Mouse (Mus musculus) layer of hippocampus, postnatal 25 days (tissue): ENCODE results near the gene Ramp3. TPM values are rescaled to one million over a fixed set of nuclear protein-coding genes. Genes with fewer than 3 reads are reported as not detected.

ENCODE experiments used
- DNase-seq, 2 experiments: peaks; one replicate each; pipeline ENCODE4 v3.0.0; 2022; ENCODE audit warnings: mixed read lengths in 2 of 2, low spot score in 1 of 2; ENCODE audit errors: extremely low spot score in 1 of 2
- total RNA-seq, 2 experiments: library from RNA; stranded (reverse); gene quantifications; 2 replicates each; pipeline ENCODE4 v1.2.3; 2021

The Ramp3 gene
- total RNA-seq, 2 experiments from 2014 or later, result 4.7 to 7.4 TPM

- no peak for DNase-seq
These were observed 62.4 kb downstream of the Ramp3 start for GRCm38 (mm10) chr11:6720746-6721145.

DNA sequence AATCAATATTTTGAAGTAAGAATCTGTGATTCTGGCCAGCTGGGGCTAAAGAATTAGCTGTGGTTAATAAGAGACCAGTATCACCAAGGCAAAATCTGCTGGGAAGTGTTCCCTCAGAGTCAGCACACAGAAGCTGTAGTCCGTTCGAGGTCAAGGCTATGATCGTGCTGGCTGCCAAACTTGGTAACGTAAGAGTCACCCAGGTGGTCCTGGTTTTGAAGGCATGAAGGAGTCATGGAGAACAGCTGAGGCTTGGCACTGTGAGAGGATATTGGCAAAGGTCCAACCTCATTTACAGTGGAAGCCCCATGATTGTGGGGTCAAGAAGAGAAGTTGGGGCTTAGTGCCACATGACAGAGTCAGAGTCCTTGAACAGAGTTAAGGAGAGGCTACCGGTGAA lies 68.6 kb downstream of the Ramp3 start:
- no peak for DNase-seq

Other genes with a start within 250 kb of the Ramp3 start
- 1,000 to 10,000 TPM; 1,673 to 1,893 TPM for gene Ppia, start 243.1 kb upstream of the Ramp3 start, total RNA-seq
- 10 to 100 TPM; 40.9 to 42.0 TPM for gene H2afv, start 214.1 kb upstream of the Ramp3 start, total RNA-seq
- 100 to 1,000 TPM; 253 to 270 TPM for gene Purb, start 182.6 kb upstream of the Ramp3 start, total RNA-seq
- gene Myo1g, start 137.6 kb upstream of the Ramp3 start, total RNA-seq, result under 1 TPM; 0.20 to 0.47 TPM
- 10 to 100 TPM; 51.8 to 54.9 TPM for gene Ccm2, start 111.6 kb upstream of the Ramp3 start, total RNA-seq
- gene Nacad, start 52.5 kb upstream of the Ramp3 start, total RNA-seq, result 10 to 100 TPM; 43.8 to 44.9 TPM
- gene Tbrg4, start 32.5 kb upstream of the Ramp3 start, total RNA-seq, result 10 to 100 TPM; 45.0 to 53.0 TPM
- gene Wap, start 19.9 kb upstream of the Ramp3 start, total RNA-seq, result not detected
- not detected for gene Gm11983, start 179.1 kb downstream of the Ramp3 start, total RNA-seq